9 mouse cellular contexts compared by ENCODE assay signal in the genomic region with DNA sequence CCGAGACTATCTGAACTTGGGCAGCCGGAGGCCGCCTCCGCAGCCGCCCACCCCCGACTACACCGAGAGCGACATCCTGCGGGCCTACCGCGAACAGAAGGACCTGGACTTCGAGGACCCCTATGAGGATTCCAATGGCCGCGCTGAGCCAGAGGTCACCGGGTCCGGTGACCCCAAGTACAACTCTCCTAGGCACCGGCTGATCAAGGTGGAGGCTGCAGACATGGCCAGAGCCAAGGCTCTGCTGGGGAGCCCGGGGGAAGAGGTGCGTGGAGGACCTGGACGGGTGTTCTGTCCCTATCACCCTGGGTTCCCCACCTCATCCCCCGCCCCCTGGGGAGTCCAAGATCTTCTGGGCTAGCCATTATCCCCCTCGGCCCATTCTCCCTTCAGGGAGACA. TPM values are rescaled to one million over a fixed set of nuclear protein-coding genes. Genes with fewer than 3 reads are reported as not detected.
DNase-seq lines count a peak whose midpoint lies in the region; ATAC-seq and TF ChIP-seq lines count a peak whose summit lies in the region.
"Had no signal": no experiment of that assay in that cellular context is flagged by ENCODE, and none has a peak within 500 bp of the region (broad histone marks: within the 10 kb centered on the region; RNA-seq: fewer than 3 reads in every experiment).

No protein-coding gene starts in this region.

- 0 out of 2 replicates have a peak overlapping the region, but pooled peaks have one; percentile 16 for H3K9ac ChIP-seq in embryonic facial prominence, embryonic 12.5 days
- peak overlapping the region; percentile 81 for H3K9ac ChIP-seq in forebrain, embryonic 14.5 days (ENCODE audit: low read length)
- H3K9ac ChIP-seq in midbrain, embryonic 11.5 days (ENCODE audit: low read length): peak overlapping the region; percentile 81

- ATAC-seq in embryonic facial prominence, embryonic 12.5 days (ENCODE audit: insufficient number of reproducible peaks, insufficient read depth, low FRiP score, low TSS enrichment): no peak
- ATAC-seq in forebrain, embryonic 14.5 days: no peak
- no peak for ATAC-seq in midbrain, embryonic 11.5 days (ENCODE audit: low FRiP score)

- no peaks in the 10 kb centered on the region for H3K36me3 ChIP-seq in kidney, adult 2 months (ENCODE audit: control insufficient read depth, insufficient read depth, low read length)
- peaks cover 17% of the 10 kb centered on the region for H3K36me3 ChIP-seq in embryonic facial prominence, embryonic 12.5 days
- H3K36me3 ChIP-seq in forebrain, embryonic 14.5 days (ENCODE audit: control insufficient read depth, insufficient read depth, low read length): peaks cover 38% of the 10 kb centered on the region
- 0 out of 2 replicates have a peak, but pooled peaks cover 3% of the 10 kb centered on the region for H3K36me3 ChIP-seq in midbrain, embryonic 11.5 days (ENCODE audit: control insufficient read depth, insufficient read depth, low read length)

- peak overlapping the region; percentile 68 for H3K4me2 ChIP-seq in embryonic facial prominence, embryonic 12.5 days (replicated peaks)
- peak overlapping the region; percentile 68 for H3K4me2 ChIP-seq in forebrain, embryonic 14.5 days (ENCODE audit: low read length)
- peak overlapping the region; percentile 68 for H3K4me2 ChIP-seq in midbrain, embryonic 11.5 days

- H3K4me3 ChIP-seq in kidney, adult 2 months (ENCODE audit: insufficient read depth, low read depth, low read length): peak overlapping the region; percentile 61; the same call in 1 of the 2 replicates
- peak overlapping the region; percentile 53 for H3K4me3 ChIP-seq in embryonic facial prominence, embryonic 12.5 days
- peak overlapping the region; percentile 58 for H3K4me3 ChIP-seq in forebrain, embryonic 14.5 days (ENCODE audit: low read depth, low read length)
- H3K4me3 ChIP-seq in midbrain, embryonic 11.5 days (ENCODE audit: low read depth, low read length): peak overlapping the region; percentile 52

- H3K27me3 ChIP-seq in kidney, adult 2 months (replicated peaks; ENCODE audit: control insufficient read depth, insufficient read depth, low read length): no peaks in the 10 kb centered on the region
- H3K27me3 ChIP-seq in embryonic facial prominence, embryonic 12.5 days: 0 out of 2 replicates have a peak, but pooled peaks cover 6% of the 10 kb centered on the region
- no peaks in the 10 kb centered on the region for H3K27me3 ChIP-seq in forebrain, embryonic 14.5 days (replicated peaks; ENCODE audit: control insufficient read depth, insufficient read depth, low read length)
- no peaks in the 10 kb centered on the region for H3K27me3 ChIP-seq in midbrain, embryonic 11.5 days (ENCODE audit: control insufficient read depth, insufficient read depth, low read length)

- peaks cover 7% of the 10 kb centered on the region; the same call in 1 of the 2 replicates for H3K4me1 ChIP-seq in kidney, adult 2 months (ENCODE audit: control insufficient read depth, insufficient read depth, low read length)
- peaks cover 21% of the 10 kb centered on the region; the same call in 1 of the 2 replicates for H3K4me1 ChIP-seq in embryonic facial prominence, embryonic 12.5 days
- H3K4me1 ChIP-seq in forebrain, embryonic 14.5 days (ENCODE audit: control insufficient read depth, insufficient read depth, low read length): peaks cover 4% of the 10 kb centered on the region
- peaks cover 10% of the 10 kb centered on the region for H3K4me1 ChIP-seq in midbrain, embryonic 11.5 days (ENCODE audit: control insufficient read depth, insufficient read depth, low read length)

- no peak for TF ChIP-seq POLR2A in kidney, adult 2 months (IDR thresholded peaks at IDR 0.05; ENCODE audit: low read depth, low read length)

- no peak overlapping the region for H3K27ac ChIP-seq in kidney, adult 2 months (ENCODE audit: insufficient read depth, low read depth, low read length)
- H3K27ac ChIP-seq in embryonic facial prominence, embryonic 12.5 days: no peak overlapping the region
- H3K27ac ChIP-seq in forebrain, embryonic 14.5 days (ENCODE audit: low read depth, low read length): no peak overlapping the region
- no peak overlapping the region for H3K27ac ChIP-seq in midbrain, embryonic 11.5 days (ENCODE audit: low read depth, low read length)

- H3K9me3 ChIP-seq in embryonic facial prominence, embryonic 12.5 days: no peaks in the 10 kb centered on the region
- H3K9me3 ChIP-seq in forebrain, embryonic 14.5 days (replicated peaks; ENCODE audit: control insufficient read depth, low read length): no peaks in the 10 kb centered on the region
- H3K9me3 ChIP-seq in midbrain, embryonic 11.5 days (ENCODE audit: control insufficient read depth, low read length): no peaks in the 10 kb centered on the region

- no peak for DNase-seq in kidney, adult 2 months
- no peak for DNase-seq in kidney, adult 18-20 months
- DNase-seq in forebrain, embryonic 14.5 days (ENCODE audit: low spot score): no peak
- DNase-seq in midbrain, embryonic 11.5 days (ENCODE audit: low spot score, missing footprints): no peak
- no peak for DNase-seq in adrenal gland, postnatal 14 days
- DNase-seq in thymus, adult 18-20 months: no peak

- TF ChIP-seq CTCF in kidney, adult 2 months (conservative IDR thresholded peaks at IDR 0.05; ENCODE audit: insufficient read depth, insufficient read length, low read depth, low read length): no peak

- WGBS in kidney, adult 2 months: 51% methylated on average over 22 of the region's 22 CpGs
- WGBS in embryonic facial prominence, embryonic 12.5 days: 23% methylated on average over 22 of the region's 22 CpGs
- 24% methylated on average over 22 of the region's 22 CpGs for WGBS in forebrain, embryonic 14.5 days
- WGBS in midbrain, embryonic 11.5 days: 16% methylated on average over 22 of the region's 22 CpGs

RNA-seq across cellular contexts. Expression of gene Shd, which starts 1.2 kb away (rescaled TPM):
- 22.4 and 31.3 TPM in 2 replicates for polyA plus RNA-seq in kidney, adult 2 months (2012; rRNA removed)
- polyA plus RNA-seq in embryonic facial prominence, embryonic 12.5 days (2016; fragmentation: Nextera tagmentation; extraction: Ambion mirVana): 41.4 and 46.8 TPM in 2 replicates
- 109 and 111 TPM in 2 replicates for polyA plus RNA-seq in forebrain, embryonic 14.5 days (2014; fragmentation: Nextera tagmentation; extraction: Ambion mirVana)
- 81.9 and 89.1 TPM in 2 replicates for polyA plus RNA-seq in midbrain, embryonic 11.5 days (2014; fragmentation: Nextera tagmentation; extraction: Ambion mirVana)
- 1.2 and 3.7 TPM in 2 replicates for total RNA-seq in adrenal gland, postnatal 14 days (2021)
- total RNA-seq: liver, adult 2 months had no signal

RNA-seq across cellular contexts. Expression of gene Yju2, which starts 12.6 kb away (rescaled TPM):
- polyA plus RNA-seq in kidney, adult 2 months (2012; rRNA removed): 7.2 and 7.7 TPM in 2 replicates
- 26.8 and 28.3 TPM in 2 replicates for polyA plus RNA-seq in embryonic facial prominence, embryonic 12.5 days (2016; fragmentation: Nextera tagmentation; extraction: Ambion mirVana)
- 25.4 and 26.1 TPM in 2 replicates for polyA plus RNA-seq in forebrain, embryonic 14.5 days (2014; fragmentation: Nextera tagmentation; extraction: Ambion mirVana)
- polyA plus RNA-seq in midbrain, embryonic 11.5 days (2014; fragmentation: Nextera tagmentation; extraction: Ambion mirVana): 21.3 and 24.4 TPM in 2 replicates
- 18.2 and 24.8 TPM in 2 replicates for total RNA-seq in adrenal gland, postnatal 14 days (2021)

RNA-seq across cellular contexts. Expression of gene Fsd1, which starts 14.9 kb away (rescaled TPM):
- polyA plus RNA-seq in kidney, adult 2 months (2012; rRNA removed): 0.36 and 0.48 TPM in 2 replicates
- polyA plus RNA-seq in embryonic facial prominence, embryonic 12.5 days (2016; fragmentation: Nextera tagmentation; extraction: Ambion mirVana): 52.0 and 54.7 TPM in 2 replicates
- polyA plus RNA-seq in forebrain, embryonic 14.5 days (2014; fragmentation: Nextera tagmentation; extraction: Ambion mirVana): 106 and 121 TPM in 2 replicates
- polyA plus RNA-seq in midbrain, embryonic 11.5 days (2014; fragmentation: Nextera tagmentation; extraction: Ambion mirVana): 61.2 and 65.6 TPM in 2 replicates
- 1.6 and 2.9 TPM in 2 replicates for total RNA-seq in adrenal gland, postnatal 14 days (2021)
- total RNA-seq: liver, adult 2 months; neutrophil, adult 5-6 weeks had no signal
- polyA plus RNA-seq: liver, adult 2 months had no signal

RNA-seq across cellular contexts. Expression of gene Ebi3, which starts 19.0 kb away (rescaled TPM):
- polyA plus RNA-seq in kidney, adult 2 months (2012; rRNA removed): 3.1 and 3.5 TPM in 2 replicates
- polyA plus RNA-seq in embryonic facial prominence, embryonic 12.5 days (2016; fragmentation: Nextera tagmentation; extraction: Ambion mirVana): 1.6 and 2.3 TPM in 2 replicates
- polyA plus RNA-seq in forebrain, embryonic 14.5 days (2014; fragmentation: Nextera tagmentation; extraction: Ambion mirVana): 2.6 and 3.8 TPM in 2 replicates
- 2.1 and 2.7 TPM in 2 replicates for polyA plus RNA-seq in midbrain, embryonic 11.5 days (2014; fragmentation: Nextera tagmentation; extraction: Ambion mirVana)
- 1.2 and 1.6 TPM in 2 replicates for total RNA-seq in adrenal gland, postnatal 14 days (2021)

RNA-seq across cellular contexts. Expression of gene Zfp119b, which starts 22.2 kb away (rescaled TPM):
- 0.46 and 0.69 TPM in 2 replicates for polyA plus RNA-seq in kidney, adult 2 months (2012; rRNA removed)
- 4.9 and 6.2 TPM in 2 replicates for polyA plus RNA-seq in embryonic facial prominence, embryonic 12.5 days (2016; fragmentation: Nextera tagmentation; extraction: Ambion mirVana)
- polyA plus RNA-seq in forebrain, embryonic 14.5 days (2014; fragmentation: Nextera tagmentation; extraction: Ambion mirVana): 9.8 and 10.3 TPM in 2 replicates
- 6.3 and 6.7 TPM in 2 replicates for polyA plus RNA-seq in midbrain, embryonic 11.5 days (2014; fragmentation: Nextera tagmentation; extraction: Ambion mirVana)
- 4.4 and 5.4 TPM in 2 replicates for total RNA-seq in adrenal gland, postnatal 14 days (2021)

Comparison
In these comparisons a context has a peak if more than half of its experiments do, and no peak if none do; other contexts are left out.
1. H3K9ac ChIP-seq: peak in every context shown above with its lines; median percentile 81 in forebrain, embryonic 14.5 days; 81 in midbrain, embryonic 11.5 days; 16 in embryonic facial prominence, embryonic 12.5 days.
2. RNA of gene Fsd1, which starts 14.9 kb away (polyA plus RNA-seq): 106 to 121 TPM in forebrain, embryonic 14.5 days, 61.2 to 65.6 TPM in midbrain, embryonic 11.5 days and 52.0 to 54.7 TPM in embryonic facial prominence, embryonic 12.5 days; 0.36 to 0.48 TPM in kidney, adult 2 months; every median in the first group is over 10 times any median in the second.
3. Peak in every context shown above with its lines, with median percentiles within 50 percentile points of each other: H3K4me3 ChIP-seq and H3K4me2 ChIP-seq.